Comparison of ENCODE assay signal across 7 mouse cellular contexts in the genomic region with DNA sequence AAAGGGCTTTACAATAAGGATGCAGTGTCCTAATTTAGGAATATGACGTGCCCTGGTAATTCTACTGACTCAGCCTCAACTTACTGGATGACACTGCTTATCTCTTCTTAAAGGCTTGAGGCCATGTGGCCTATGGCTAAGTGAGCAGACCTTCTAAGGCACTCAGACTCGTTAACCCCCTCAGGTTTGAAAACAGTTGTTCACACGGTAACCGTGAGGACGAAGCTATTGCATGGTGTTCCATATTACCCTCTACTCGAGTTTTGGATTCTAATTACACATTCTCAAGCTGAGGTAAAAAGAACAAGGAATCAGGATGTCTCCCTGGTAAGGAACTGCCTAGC. TPM values are rescaled to one million over a fixed set of nuclear protein-coding genes. Genes with fewer than 3 reads are reported as not detected.
A peak's percentile ranks its signal among the peaks of the same experiment; 100 is the strongest.
DNase-seq lines count a peak whose midpoint lies in the region; ATAC-seq lines count a peak whose summit lies in the region.

No protein-coding gene starts in this region.

- H3K27ac ChIP-seq in embryonic facial prominence, embryonic 14.5 days (replicated peaks; ENCODE audit: low read depth, low read length): peak overlapping the region; percentile 95
- H3K27ac ChIP-seq in intestine, embryonic 16.5 days (ENCODE audit: low read length): peak overlapping the region; percentile 93
- peak overlapping the region; percentile 98 for H3K27ac ChIP-seq in neural tube, embryonic 15.5 days (replicated peaks)

- peaks cover 19% of the 10 kb centered on the region; the same call in 1 of the 2 replicates for H3K36me3 ChIP-seq in embryonic facial prominence, embryonic 14.5 days (ENCODE audit: control insufficient read depth, insufficient read depth, low read length)
- peaks cover 5% of the 10 kb centered on the region; the same call in 1 of the 2 replicates for H3K36me3 ChIP-seq in intestine, embryonic 16.5 days (ENCODE audit: control insufficient read depth, insufficient read depth, low read length)
- H3K36me3 ChIP-seq in neural tube, embryonic 15.5 days: peaks cover 6% of the 10 kb centered on the region

- DNase-seq in right cerebral cortex, adult 2 months (ENCODE audit: low spot score in 2 of 2): peak; percentile 13 to 27
- DNase-seq in right cerebral cortex, postnatal 14 days: no peak
- DNase-seq in embryonic facial prominence, embryonic 14.5 days (ENCODE audit: low spot score): no peak
- no peak for DNase-seq in yolk sac, embryonic 10.5 days (ENCODE audit: low spot score)
- DNase-seq in spleen, adult 18-20 months: no peak

- peak overlapping the region; percentile 96 for H3K9ac ChIP-seq in embryonic facial prominence, embryonic 14.5 days (ENCODE audit: low read depth, low read length)
- peak overlapping the region; percentile 92 for H3K9ac ChIP-seq in intestine, embryonic 16.5 days (ENCODE audit: low read depth, low read length)
- peak overlapping the region; percentile 100 for H3K9ac ChIP-seq in neural tube, embryonic 15.5 days (replicated peaks)

- ATAC-seq in embryonic facial prominence, embryonic 14.5 days (ENCODE audit: low read depth): peak; percentile 15
- ATAC-seq in intestine, embryonic 16.5 days: peak; percentile 11
- ATAC-seq in neural tube, embryonic 15.5 days (ENCODE audit: low FRiP score): peak; percentile 58

- H3K4me1 ChIP-seq in embryonic facial prominence, embryonic 14.5 days (ENCODE audit: control insufficient read depth, insufficient read depth, low read length): peaks cover 15% of the 10 kb centered on the region; the same call in 1 of the 2 replicates
- H3K4me1 ChIP-seq in intestine, embryonic 16.5 days (ENCODE audit: control insufficient read depth, insufficient read depth, low read length): peaks cover 9% of the 10 kb centered on the region
- peaks cover 35% of the 10 kb centered on the region for H3K4me1 ChIP-seq in neural tube, embryonic 15.5 days

- peak overlapping the region; percentile 84 for H3K4me2 ChIP-seq in embryonic facial prominence, embryonic 14.5 days (ENCODE audit: low read depth, low read length)
- H3K4me2 ChIP-seq in intestine, embryonic 16.5 days (ENCODE audit: low read depth, low read length): peak overlapping the region; percentile 72
- peak overlapping the region; percentile 86 for H3K4me2 ChIP-seq in neural tube, embryonic 15.5 days

- peak overlapping the region; percentile 98 for H3K4me3 ChIP-seq in embryonic facial prominence, embryonic 14.5 days (ENCODE audit: low read depth, low read length)
- peak overlapping the region; percentile 78 for H3K4me3 ChIP-seq in intestine, embryonic 16.5 days (ENCODE audit: low read length)
- H3K4me3 ChIP-seq in neural tube, embryonic 15.5 days (replicated peaks): peak overlapping the region; percentile 96

- H3K27me3 ChIP-seq in embryonic facial prominence, embryonic 14.5 days (replicated peaks; ENCODE audit: control insufficient read depth, insufficient read depth, low read length): no peaks in the 10 kb centered on the region
- H3K27me3 ChIP-seq in intestine, embryonic 16.5 days (replicated peaks; ENCODE audit: control insufficient read depth, insufficient read depth, low read length): no peaks in the 10 kb centered on the region
- H3K27me3 ChIP-seq in neural tube, embryonic 15.5 days (replicated peaks): 0 out of 2 replicates have a peak, but pooled peaks cover 3% of the 10 kb centered on the region

- no peaks in the 10 kb centered on the region for H3K9me3 ChIP-seq in embryonic facial prominence, embryonic 14.5 days (ENCODE audit: control insufficient read depth, low read length)
- no peaks in the 10 kb centered on the region for H3K9me3 ChIP-seq in intestine, embryonic 16.5 days (ENCODE audit: control insufficient read depth, low read length)
- H3K9me3 ChIP-seq in neural tube, embryonic 15.5 days (replicated peaks): no peaks in the 10 kb centered on the region

- 15% methylated on average over 6 of the region's 6 CpGs for WGBS in embryonic facial prominence, embryonic 14.5 days
- 14% methylated on average over 6 of the region's 6 CpGs for WGBS in intestine, embryonic 16.5 days
- WGBS in neural tube, embryonic 15.5 days: 9% methylated on average over 6 of the region's 6 CpGs

RNA-seq across cellular contexts. Expression of gene Rraga, which starts 0.6 kb away (rescaled TPM):
- polyA plus RNA-seq in embryonic facial prominence, embryonic 14.5 days (2014; fragmentation: Nextera tagmentation; extraction: Ambion mirVana): 94.8 and 95.3 TPM in 2 replicates
- 78.3 and 81.4 TPM in 2 replicates for polyA plus RNA-seq in intestine, embryonic 16.5 days (2015; fragmentation: Nextera tagmentation; extraction: Ambion mirVana)
- polyA plus RNA-seq in neural tube, embryonic 15.5 days (2015; fragmentation: Nextera tagmentation; extraction: Ambion mirVana): 127 and 148 TPM in 2 replicates

RNA-seq across cellular contexts. Expression of gene Saxo1, which starts 16.8 kb away (rescaled TPM):
- polyA plus RNA-seq in embryonic facial prominence, embryonic 14.5 days (2014; fragmentation: Nextera tagmentation; extraction: Ambion mirVana): 0.10 and 0.28 TPM in 2 replicates
- 0.07 TPM in 1 of 2 replicates, not detected in the other for polyA plus RNA-seq in intestine, embryonic 16.5 days (2015; fragmentation: Nextera tagmentation; extraction: Ambion mirVana)
- not detected in 2 replicates for polyA plus RNA-seq in neural tube, embryonic 15.5 days (2015; fragmentation: Nextera tagmentation; extraction: Ambion mirVana)

RNA-seq across cellular contexts. Expression of gene Haus6, which starts 36.9 kb away (rescaled TPM):
- polyA plus RNA-seq in embryonic facial prominence, embryonic 14.5 days (2014; fragmentation: Nextera tagmentation; extraction: Ambion mirVana): 12.2 and 14.5 TPM in 2 replicates
- polyA plus RNA-seq in intestine, embryonic 16.5 days (2015; fragmentation: Nextera tagmentation; extraction: Ambion mirVana): 9.2 and 10.1 TPM in 2 replicates
- polyA plus RNA-seq in neural tube, embryonic 15.5 days (2015; fragmentation: Nextera tagmentation; extraction: Ambion mirVana): 5.9 and 8.5 TPM in 2 replicates

Comparison
In these comparisons a context has a peak if more than half of its experiments do, and no peak if none do; other contexts are left out.
1. DNase-seq: peak in right cerebral cortex, adult 2 months (2 of 2); none in right cerebral cortex, postnatal 14 days (single experiment), embryonic facial prominence, embryonic 14.5 days (single experiment), yolk sac, embryonic 10.5 days (single experiment) and spleen, adult 18-20 months (0 of 2).
2. Peak in every context shown above with its lines, with median percentiles within 50 percentile points of each other: ATAC-seq, H3K27ac ChIP-seq, H3K4me2 ChIP-seq, H3K4me3 ChIP-seq and H3K9ac ChIP-seq.